Mouse (Mus musculus) urinary bladder, postnatal 14 days (tissue): Measurements from ENCODE around the gene Kcnk10.

Source experiments
- DNase-seq: peaks from one replicate; pipeline ENCODE4 v3.0.0; 2021; ENCODE audit warnings: low spot score

The Kcnk10 gene

GRCm38 (mm10) chr12:98519866-98520567 is 58.1 kb downstream of the Kcnk10 start:
- DNase-seq, result no peak

DNA sequence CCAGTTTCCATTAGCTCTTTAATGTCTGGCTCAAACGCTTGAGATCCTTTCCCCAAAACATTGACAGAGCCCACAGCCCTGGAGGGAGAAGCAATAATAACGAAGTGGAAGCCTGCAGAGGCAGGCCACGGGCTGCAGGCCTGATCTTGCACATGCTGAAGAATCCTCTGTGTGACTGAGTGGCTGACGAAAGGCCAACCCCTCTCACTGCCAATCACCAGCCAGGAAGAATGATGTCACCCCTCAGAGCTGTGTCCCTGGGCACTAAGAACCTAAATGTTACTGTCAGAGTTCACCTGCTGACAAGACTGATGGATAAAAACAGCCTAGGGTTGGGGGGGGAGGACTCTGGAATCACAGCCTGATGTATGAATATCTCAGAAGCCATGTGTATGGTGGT is 72.5 kb downstream of the Kcnk10 start:
- DNase-seq, result no peak

GRCm38 (mm10) chr12:98501528-98502280 is 76.4 kb downstream of the Kcnk10 start:
- no peak for DNase-seq

DNA sequence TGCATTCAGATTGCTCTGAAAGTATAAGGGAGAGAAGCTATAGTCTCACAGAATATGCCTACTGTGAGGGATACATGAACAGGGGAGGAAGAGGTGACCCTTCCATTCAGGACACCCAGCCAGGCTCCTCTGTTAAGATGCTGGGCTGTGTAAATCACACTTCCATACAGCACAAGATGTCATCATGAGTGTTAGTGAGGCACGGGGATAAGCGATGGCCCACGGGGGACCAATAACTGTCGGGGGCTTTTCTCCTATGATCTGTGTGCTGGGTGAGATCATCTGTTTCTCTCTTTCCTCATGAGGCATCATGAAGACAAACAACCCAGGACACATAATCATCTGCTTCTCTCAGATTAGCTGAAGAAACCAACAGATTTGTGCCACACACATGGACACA is 77.1 kb downstream of the Kcnk10 start:
- DNase-seq, result no peak

DNA sequence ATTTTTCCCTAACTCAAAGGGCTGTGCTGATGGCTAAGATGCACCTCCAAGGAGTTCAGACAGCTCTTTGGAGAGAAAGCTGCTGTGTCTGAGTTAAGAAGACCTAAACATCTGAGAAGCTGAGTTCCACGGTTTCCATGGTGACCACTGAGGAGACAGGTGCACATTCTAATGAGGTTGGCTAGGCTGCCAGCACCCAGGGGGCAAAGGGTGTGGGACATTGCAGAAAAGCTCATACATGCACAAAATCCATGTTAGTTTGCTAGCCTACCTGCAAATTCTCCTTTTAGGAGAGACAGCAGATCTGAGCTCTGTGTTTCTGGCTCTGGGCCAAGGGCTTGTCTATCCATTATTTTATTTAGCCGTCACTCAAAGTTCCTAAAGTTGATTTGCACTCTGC is 96.7 kb downstream of the Kcnk10 start:
- no peak for DNase-seq

DNA sequence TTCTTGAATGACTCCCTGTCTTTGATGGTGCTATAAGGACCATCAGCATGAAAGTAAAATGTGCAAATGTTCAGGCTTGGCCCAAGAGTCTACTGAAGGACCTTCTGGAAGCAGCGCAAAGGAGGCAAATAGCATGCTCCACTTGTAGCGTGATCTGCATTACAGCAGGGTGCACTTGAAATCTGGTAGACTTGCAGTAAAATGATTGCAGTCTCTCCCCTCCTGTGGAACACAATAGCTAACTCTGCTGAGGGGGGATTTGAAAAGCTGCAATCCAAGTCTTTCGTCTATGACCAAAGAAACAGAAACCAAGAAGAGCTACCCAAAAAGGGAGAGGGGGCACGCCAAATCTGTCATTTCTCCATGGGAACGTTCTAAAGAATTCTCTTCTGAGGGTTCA is 97.1 kb downstream of the Kcnk10 start:
- DNase-seq, result no peak

GRCm38 (mm10) chr12:98477673-98478461 is 100.2 kb downstream of the Kcnk10 start:
- DNase-seq, result no peak

DNA sequence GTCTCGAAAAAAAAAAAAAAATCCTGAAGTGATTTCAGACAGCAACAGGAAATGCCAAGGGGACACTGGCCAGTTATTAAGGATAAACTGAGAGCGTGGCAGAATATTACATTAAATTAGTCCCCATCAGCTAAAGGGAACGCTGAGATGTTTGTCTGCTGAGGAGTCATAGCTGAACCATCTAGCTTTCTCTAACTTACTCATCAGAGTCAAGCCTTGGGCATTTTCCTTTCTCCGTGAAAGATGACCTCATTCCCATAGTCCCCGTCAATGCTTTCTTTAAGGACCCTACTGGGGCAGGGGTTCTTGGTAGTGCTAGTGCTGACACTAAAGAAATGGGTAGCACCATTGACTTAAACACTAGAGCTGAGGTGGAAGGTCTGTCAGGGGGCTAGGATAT is 106.9 kb downstream of the Kcnk10 start:
- no peak for DNase-seq

DNA sequence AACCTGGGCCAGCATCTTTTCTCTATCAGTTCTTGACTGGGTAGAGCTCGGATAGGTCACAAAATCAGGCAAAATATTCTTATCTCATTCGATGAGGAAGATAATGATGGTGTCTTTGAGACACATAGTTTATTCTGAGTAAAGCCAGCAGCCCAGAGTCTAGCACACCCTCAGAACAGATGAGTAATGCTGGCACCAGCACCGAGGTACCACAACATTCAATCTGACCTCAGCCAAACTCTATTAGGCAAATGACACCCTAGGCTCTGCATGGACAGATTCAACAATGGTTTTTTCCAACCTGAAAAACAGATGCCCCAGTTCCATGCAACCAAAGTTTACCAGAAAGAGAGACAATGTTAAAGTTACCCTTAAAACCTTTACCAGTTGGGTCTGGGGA is 108.0 kb downstream of the Kcnk10 start:
- no peak for DNase-seq

- no peak for DNase-seq
Observed at GRCm38 (mm10) chr12:98467793-98468192, 110.3 kb downstream of the Kcnk10 start.

DNA sequence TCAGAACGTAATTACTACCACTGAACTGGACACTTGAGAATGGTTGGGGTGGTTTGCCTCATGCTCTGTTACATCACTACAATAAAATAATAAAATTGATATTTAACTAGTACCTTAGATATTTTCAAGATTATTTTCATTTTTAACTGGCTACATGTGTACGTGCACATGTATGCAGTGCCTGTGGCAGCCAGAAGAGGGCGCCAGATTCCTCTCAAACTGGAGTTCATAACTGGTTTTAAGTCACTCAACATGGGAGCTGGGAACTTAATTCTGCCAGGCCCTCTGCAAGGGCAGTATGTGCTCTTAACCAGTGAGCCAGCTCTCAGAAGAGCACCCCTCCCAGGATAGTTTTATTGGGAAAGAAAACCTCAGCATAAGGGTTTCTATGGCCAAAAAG is 118.2 kb downstream of the Kcnk10 start:
- DNase-seq, result no peak

DNA sequence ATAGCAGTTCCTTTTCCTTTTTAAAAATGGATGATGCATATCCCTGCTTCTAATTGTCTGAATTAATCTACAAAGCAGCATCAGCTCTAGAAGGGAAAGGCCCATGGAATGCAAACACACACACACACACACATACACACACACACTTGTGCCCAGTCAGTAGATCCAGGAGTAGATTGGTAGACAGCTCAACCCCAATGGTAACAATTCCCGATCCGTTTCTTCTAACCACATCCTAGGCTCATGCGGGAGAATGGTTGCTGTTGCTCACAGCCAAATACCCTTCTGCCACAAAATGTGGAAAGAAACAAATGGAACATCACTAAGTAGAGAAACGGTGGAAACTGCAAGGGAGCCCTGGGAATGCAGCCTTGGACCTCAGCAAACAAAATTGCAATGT is 119.2 kb downstream of the Kcnk10 start:
- no peak for DNase-seq

DNA sequence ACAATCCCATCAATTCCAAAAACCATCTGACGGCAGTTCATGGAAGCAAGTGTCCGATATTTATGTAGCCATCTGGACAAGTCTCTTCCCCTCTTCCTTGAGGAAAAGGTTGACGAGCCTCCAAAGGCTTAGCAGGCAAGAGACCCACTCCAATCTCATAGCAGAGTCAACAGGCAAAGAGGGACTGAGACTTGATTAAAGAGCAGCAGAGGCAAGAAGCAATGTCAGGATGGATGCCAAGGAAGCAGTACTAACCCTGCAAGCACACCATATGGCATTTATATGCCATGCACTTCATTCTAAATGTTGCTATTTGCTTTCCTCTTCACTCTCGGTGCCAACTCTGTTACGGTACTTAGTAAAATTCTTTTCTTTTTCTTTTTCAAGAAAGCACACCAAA is 119.6 kb downstream of the Kcnk10 start:
- no peak for DNase-seq

- DNase-seq, result no peak
Observed at GRCm38 (mm10) chr12:98453161-98453560, 124.9 kb downstream of the Kcnk10 start.

GRCm38 (mm10) chr12:98452646-98453045 is 125.5 kb downstream of the Kcnk10 start:
- no peak for DNase-seq

- DNase-seq, result no peak
Observed at GRCm38 (mm10) chr12:98445637-98446036, 132.5 kb downstream of the Kcnk10 start.

- DNase-seq, result no peak
Observed at GRCm38 (mm10) chr12:98444860-98445259, 133.2 kb downstream of the Kcnk10 start.

DNA sequence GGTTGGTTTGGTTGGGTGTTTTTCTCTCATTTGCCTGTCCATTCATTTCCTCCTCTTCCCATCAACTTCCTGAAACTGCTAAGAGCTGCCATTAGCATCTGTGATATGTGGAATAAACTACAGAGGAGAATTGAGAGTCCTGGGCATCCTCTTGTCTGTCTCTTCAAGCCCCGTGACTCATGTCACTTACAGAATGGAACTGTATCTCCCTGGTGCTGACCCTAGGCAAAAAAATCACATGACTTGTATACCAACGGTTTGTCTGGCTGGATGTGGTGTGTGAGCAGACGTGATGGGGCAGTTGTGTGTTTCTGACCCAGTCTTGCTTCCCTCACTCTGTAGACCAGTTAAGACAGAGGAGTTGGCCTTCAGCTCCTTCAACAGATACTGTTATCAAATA is 134.4 kb downstream of the Kcnk10 start:
- no peak for DNase-seq

DNA sequence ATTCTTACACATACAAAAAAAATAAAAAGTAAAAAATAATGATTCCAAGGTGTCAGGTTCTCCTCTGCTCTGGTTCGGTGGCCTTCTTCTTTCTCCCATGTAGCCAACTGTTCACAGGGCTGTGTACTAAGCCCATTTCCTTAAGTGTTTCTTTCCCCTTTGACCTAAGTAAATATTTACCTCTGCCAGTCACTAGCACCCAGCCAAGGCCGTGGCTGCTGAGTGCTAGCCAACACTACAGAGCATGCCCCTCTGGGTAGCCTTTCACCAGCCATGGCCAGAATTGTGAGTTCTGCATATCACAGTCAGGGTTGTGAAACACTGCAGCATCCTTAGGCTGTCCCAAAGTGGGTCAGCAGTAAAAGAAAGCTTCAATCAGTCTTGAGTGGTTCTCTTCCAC is 140.0 kb downstream of the Kcnk10 start:
- DNase-seq, result no peak

DNA sequence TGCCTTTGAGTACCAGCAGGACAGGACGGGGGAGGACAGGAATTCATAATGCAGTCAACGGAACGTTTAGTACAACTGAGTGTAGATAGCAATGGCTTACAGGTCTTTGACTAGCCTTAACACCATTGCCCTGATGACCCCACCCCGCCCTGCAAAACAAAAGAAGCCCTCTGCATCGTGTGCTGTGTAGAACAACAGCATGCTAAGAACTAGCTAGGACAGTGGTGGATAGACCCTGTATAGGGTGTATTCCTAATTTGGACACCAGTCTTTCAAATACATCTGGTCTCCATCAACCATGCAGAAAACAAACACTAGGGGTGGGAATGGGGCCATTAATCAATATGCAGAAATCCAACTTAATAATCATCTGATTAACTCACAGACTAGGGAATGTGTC is 147.4 kb downstream of the Kcnk10 start:
- DNase-seq, result no peak

- DNase-seq, result no peak
Observed at GRCm38 (mm10) chr12:98421340-98421739, 156.8 kb downstream of the Kcnk10 start.

GRCm38 (mm10) chr12:98419849-98420248 is 158.3 kb downstream of the Kcnk10 start:
- no peak for DNase-seq

DNA sequence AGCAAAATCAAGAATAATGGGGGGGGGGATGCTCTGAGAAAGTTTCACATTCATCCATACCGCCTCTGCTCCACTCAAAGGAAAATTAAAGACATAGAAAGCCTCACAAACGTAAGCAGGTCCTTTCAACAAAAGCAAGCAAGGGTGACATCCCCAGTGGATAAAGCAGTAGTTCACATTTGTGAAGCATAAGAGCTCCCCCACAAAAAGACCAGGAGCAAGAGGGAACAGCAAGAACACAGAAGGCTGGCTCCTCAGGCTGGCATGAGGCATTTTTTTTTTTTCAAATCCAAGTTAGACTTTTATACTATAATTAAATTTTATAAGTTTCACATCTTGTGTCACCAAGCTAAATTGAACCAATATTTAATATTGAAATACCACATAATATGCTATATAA is 168.5 kb downstream of the Kcnk10 start:
- no peak for DNase-seq
